Mouse (Mus musculus): Measurements from ENCODE around the gene Gm17654.
"Not testable (repeated sequence)": the region's sequence is repeated elsewhere in the genome, so short reads cannot be mapped to it uniquely, and the experiment has no call there.

Gene Gm17654

DNA sequence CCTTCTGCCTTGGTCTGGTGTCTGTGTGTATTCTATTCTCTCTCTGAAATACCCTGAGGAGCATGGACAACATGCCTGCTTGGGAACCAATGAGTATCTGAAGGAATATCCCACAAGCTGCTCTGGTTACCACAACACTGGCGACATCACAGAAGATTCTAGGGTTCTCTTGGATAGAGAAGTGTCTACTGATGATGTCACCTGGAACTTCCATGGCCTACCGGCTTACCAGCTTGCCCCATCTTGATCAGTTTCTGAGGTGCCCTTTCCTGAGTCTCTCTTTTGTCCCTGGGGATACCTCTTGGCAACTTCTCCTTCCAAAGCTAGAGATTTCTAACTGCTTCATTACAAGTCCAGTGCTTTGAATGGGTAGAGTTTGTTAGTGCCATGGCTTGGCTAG lies at the start of gene Gm17654:
TSS of gene Gm17654 (minus strand) at position 101 of the 400 bp plus-strand sequence.
- DNase-seq (ENCODE audit: low spot score in 2 of 2) = not testable (repeated sequence)

DNA sequence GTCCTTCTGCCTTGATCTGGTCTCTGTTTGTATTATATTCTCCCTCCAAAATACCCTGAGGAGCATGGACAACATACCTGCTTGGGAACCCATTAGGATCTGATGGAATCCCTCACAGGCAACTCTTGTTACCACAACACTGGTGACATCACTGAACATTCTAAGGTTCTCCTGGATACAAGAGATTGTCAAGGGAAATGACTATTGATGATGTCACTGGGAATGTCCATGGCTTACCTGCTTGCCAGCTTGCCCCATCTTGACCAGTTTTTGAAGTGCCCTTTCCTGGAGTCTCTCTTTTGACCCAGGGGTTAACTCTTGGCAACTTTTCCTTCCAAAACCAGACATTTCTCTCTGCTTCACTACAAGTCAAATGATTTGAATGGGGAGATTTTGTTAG lies 29.0 kb upstream of the Gm17654 start, which contains the start of gene Gm10375:
TSS of gene Gm10375 (minus strand) at position 101 of the 400 bp plus-strand sequence.
- not testable (repeated sequence) for DNase-seq (ENCODE audit: low spot score in 2 of 2)

DNA sequence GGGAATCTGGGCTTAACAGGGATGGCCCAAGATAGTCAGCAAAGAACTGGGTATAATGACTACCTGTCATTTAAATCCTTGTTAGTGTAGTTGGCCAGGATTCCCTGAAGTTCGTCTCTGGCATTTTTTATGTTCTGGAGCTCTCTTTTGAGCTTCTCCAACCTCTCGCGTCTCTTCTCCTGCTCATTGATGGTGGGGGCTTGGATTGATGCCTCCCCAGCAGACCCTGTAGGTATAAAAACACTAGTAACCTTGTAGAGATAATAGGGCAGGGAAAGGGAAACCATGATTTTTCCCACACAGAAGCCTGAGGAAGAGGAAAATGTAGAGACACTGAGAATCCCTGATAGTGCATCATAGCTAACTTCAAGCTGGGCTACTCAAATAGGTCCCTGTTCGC lies 977 bp downstream of the Gm17654 start:
- peak in 1 of 2 experiments; percentile 60 for DNase-seq (ENCODE audit: low spot score in 2 of 2)

DNA sequence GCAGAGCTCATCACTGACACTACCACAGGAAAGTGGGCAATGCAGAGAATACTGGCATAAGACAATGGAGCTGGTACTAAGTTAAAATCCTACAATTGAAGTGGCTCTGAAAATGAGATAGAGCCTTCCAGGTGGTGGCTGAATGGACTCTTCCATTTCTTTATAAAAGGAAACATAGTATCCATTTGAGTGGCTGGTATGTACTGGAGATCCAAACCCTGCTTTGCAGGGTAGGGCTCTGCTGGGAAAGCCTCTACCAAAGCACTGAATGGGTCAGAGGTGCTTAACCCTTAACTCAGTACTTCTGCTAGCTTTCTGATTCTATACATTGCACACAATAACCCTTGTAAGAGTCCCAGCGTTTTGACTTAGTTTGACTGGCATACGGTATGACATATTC lies 26.7 kb downstream of the Gm17654 start:
- not testable (repeated sequence) for DNase-seq (ENCODE audit: low spot score in 2 of 2)

DNA sequence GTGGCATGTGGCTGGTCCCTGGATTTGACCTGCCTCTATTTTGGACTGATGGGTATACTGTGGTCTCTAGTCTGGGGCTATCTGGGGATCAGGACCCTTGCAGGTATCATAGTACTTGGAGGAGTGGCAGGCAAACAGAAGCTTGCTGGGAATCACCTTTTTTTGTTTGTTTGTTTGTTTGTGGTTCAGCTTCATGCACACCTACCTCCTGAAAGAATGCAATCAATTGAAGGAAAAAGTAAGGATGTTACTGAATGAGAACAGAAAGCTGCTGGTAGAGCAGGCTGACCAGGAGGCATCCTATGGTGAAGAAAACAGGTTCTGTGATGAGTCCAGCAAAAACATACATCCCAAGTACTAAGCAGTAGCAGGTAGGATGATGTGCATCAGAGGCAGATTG lies 32.7 kb downstream of the Gm17654 start:
- not testable (repeated sequence) for DNase-seq (ENCODE audit: low spot score in 2 of 2)

DNA sequence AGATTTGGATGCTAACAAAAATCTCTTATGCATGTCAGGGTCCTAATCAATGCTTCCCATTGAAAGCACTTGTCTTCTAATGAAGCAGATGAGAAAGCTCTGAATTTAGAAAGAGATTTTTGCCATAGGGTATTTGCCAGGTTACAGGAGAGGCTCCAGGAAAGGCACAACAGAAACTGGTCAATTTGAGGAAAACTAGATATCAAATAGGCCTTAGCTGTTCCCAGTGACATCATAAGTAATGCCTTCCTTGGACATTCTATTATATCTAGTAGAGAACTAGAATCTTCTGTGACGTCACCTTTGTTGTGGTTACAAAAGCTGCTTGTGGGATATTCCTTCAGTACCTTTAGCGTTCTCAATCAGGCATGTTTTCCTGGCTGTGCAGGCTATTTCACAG lies 35.7 kb downstream of the Gm17654 start, which contains the start of gene Gm5799:
TSS of gene Gm5799 (plus strand) at position 301 of the 400 bp plus-strand sequence.
- DNase-seq (ENCODE audit: low spot score in 2 of 2) = not testable (repeated sequence)

DNA sequence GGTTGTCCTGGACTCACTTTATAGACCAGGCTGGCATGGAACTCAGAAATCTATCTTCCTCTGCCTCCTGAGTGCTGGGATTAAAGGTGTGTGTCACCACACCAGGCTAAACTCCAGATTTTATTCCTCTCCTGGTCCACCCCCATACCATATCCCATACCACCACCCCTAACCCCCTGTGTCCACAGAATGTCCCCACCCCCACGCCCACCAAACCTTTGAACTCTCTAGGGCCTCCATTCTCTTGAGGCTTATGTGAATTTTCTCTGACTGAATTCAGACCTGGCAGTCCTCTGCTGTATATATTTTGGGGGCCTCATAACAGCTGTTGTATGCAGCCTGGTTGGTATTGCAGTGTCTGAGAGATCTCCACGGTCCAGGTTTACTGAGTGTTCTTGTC lies 40.8 kb downstream of the Gm17654 start:
- peak; percentile 28 to 77 for DNase-seq (ENCODE audit: low spot score in 2 of 2)

DNA sequence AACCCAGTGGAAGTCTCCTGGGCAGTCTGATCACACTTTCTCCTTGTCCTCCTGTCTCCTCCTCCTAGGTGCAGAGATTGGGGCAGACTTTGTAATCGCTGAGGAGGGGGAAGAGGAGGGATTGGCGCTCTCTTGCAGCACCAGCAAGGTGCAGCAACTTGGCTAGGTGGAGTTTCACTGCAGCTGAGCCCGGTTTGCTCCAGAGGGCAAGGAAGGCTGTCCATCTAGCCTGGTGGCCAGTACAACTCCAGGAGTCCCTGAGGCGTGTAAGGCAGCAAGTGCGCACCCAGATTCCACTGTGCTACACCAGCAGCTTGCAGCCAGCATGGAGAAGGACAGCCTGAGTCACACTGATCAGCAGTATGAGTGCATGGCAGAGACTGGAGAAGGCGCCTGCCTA lies 46.6 kb downstream of the Gm17654 start:
- DNase-seq (ENCODE audit: low spot score in 2 of 2) = peak; percentile 39 to 68

DNA sequence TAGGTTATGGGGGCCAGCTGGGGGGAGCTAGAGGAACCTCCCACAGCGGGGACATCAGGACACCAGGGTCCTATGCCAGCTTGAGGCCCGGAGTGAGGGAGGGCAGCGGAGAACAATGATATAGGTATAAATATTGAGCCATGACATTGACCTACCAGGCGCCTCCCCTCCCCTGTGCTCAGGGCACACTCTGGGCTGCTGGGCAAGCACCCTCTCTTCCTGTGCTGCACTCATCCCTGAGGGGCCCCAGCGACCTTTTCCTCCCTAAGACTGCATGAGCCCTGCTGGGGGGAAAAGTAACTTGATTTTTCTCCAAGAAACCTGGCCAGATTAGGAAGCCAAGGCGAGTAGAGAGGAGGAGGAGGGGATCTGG lies 46.9 kb downstream of the Gm17654 start:
- not testable (repeated sequence) for DNase-seq (ENCODE audit: low spot score in 2 of 2)

DNA sequence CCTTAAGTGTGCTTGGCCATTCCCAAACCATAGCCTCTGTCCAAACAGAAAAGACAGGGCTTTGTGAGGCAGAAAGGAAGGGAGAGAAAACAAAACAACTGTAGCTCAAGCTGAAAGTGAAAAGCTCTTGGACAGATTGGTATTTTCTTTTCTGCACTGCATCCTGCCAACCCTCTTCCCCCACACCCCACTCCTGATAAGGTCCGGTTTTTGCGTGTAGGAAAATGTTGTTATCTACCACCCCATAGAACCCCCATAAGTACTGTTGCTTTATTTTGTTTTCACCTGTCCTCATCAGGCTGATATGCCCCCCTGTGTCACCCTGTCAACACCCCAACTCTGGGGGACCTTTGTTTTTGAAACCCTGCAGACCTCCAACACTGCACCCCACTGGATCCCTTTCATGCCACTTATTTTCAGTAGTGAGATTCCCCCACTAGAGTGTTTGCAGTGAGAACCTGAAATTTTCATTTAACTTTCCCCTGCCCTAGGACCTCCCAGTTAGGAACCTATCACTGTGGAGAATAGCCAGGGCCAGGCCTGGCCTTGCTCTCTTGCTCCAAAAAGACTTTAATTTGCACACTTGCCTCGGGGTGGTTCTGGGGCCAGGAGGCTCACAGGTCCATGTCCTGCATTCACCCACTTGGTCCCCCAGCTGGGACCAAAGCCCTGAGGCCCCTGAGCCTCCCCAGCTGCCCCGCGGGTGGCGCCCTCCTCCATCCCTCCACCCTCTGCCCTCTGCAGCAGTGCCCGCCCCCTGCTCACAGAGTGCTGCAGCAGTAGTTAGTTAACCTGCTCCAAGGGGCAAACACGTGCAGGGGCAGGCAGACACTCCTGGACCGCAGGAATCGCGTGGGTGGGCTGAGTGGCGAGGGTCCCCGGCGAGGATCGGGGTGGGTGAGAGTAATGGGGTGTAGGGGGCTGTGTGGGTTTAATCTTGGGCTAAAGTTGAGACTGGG lies 47.6 kb downstream of the Gm17654 start:
- DNase-seq (ENCODE audit: low spot score in 2 of 2) = peak in 1 of 2 experiments; percentile 60

Measured in urinary bladder, postnatal 4 days (tissue).